Mouse (Mus musculus) cortical plate, adult 2 months (tissue): ENCODE results near the gene Crygc.

Experiments
- CTCF ChIP-seq: fragments of 200-500 bp; IDR thresholded peaks from 2 replicates; pipeline ENCODE4 v1.5.1; 2011; ENCODE audit warnings: mild to moderate bottlenecking, control low read depth, low read length; ENCODE audit not compliant: insufficient read depth; ENCODE audit errors: extremely low read depth
- POLR2A ChIP-seq: fragments of 200-500 bp; IDR thresholded peaks from 2 replicates; pipeline ENCODE4 v1.6.1; 2011; ENCODE audit warnings: mild to moderate bottlenecking, low read length, control low read depth; ENCODE audit not compliant: insufficient read depth; ENCODE audit errors: extremely low read depth

GRCm38 (mm10) chr1:65113536-65114172, 40.2 kb upstream of the Crygc start:
- TF ChIP-seq CTCF (no peak), POLR2A (no peak)
